Mouse (Mus musculus) heart, adult 2 months (tissue): Measurements from ENCODE around the gene Ano9. TPM values are rescaled to one million over a fixed set of nuclear protein-coding genes. Genes with fewer than 3 reads are reported as not detected.

ENCODE experiments used
- DNase-seq, 2 experiments: peaks; one replicate each; pipeline ENCODE4 v3.0.0; 2021
- H3K27ac ChIP-seq: fragments of 200-600 bp; 2 replicates; pipeline ENCODE4 v1.8.1; 2022
- H3K27me3 ChIP-seq: fragments of 200-500 bp; 2 replicates; pipeline ENCODE4 v1.6.1; 2012; ENCODE audit warnings: mild to moderate bottlenecking, low read length, inconsistent platforms, mixed read lengths; ENCODE audit not compliant: control insufficient read depth, insufficient read depth
- H3K36me3 ChIP-seq: fragments of 200-500 bp; 2 replicates; pipeline ENCODE4 v1.6.1; 2012; ENCODE audit warnings: low read length, inconsistent platforms; ENCODE audit not compliant: control insufficient read depth, insufficient read depth
- H3K4me1 ChIP-seq: fragments of 200-500 bp; 2 replicates; pipeline ENCODE4 v1.6.1; 2011; ENCODE audit warnings: low read length; ENCODE audit not compliant: control insufficient read depth, insufficient read depth
- H3K4me3 ChIP-seq: fragments of 200-600 bp; 2 replicates; pipeline ENCODE4 v1.8.1; 2022
- H3K79me2 ChIP-seq: fragments of 200-500 bp; replicated peaks from 2 replicates; pipeline ENCODE4 v1.6.1; 2012; ENCODE audit warnings: mild to moderate bottlenecking, inconsistent platforms, low read length, moderate library complexity, mixed read lengths; ENCODE audit not compliant: control insufficient read depth, insufficient read depth
- H3K9ac ChIP-seq: fragments of 200-500 bp; 2 replicates; pipeline ENCODE4 v1.6.1; 2012; ENCODE audit warnings: low read depth, mild to moderate bottlenecking, control low read depth, inconsistent platforms, low read length, mixed read lengths
- CTCF ChIP-seq: fragments of 200-600 bp; IDR thresholded peaks from 2 replicates; pipeline ENCODE4 v1.8.1; 2022; ENCODE audit warnings: antibody characterized with exemption, mild to moderate bottlenecking, moderate library complexity
- EP300 ChIP-seq: fragments of 200-500 bp; IDR thresholded peaks from 2 replicates; pipeline ENCODE4 v1.6.1; 2011; ENCODE audit warnings: low read depth, low read length, control low read depth; ENCODE audit not compliant: insufficient read depth
- POLR2A ChIP-seq: fragments of 200-500 bp; IDR thresholded peaks from 2 replicates; pipeline ENCODE4 v1.6.1; 2011; ENCODE audit warnings: mild to moderate bottlenecking, low read depth, low read length, control low read depth; ENCODE audit not compliant: insufficient read depth
- WGBS: fragments of 180-500 bp; shearing (Covaris S2); methylation state at CpG from one replicate; pipeline ENCODE4 v1.1.7; 2018; 5-methylcytosine and 5-hydroxymethylcytosine counted together
- intact Hi-C: fragments of 180-260 bp; cut with DNase I; formaldehyde crosslinking; loops from one replicate; pipeline ENCODE4 v1.15.1; 2025
- long read RNA-seq: library from polyadenylated mRNA; stranded (forward); transcript quantifications from one replicate; pipeline ENCODE4 v2.0.0, GENCODE M21; 2021
- polyA plus RNA-seq: library from polyadenylated mRNA; depleted of rRNA; stranded (reverse); fragments of >200 nt; gene quantifications from 2 replicates; pipeline ENCODE4 v1.2.3, GENCODE M21; 2012; rRNA removed
- total RNA-seq, 2 experiments: library from RNA; stranded (reverse); gene quantifications; 2 replicates each; pipeline ENCODE4 v1.2.3; 2021

Gene Ano9
- total RNA-seq: under 1 TPM in 1 of 2 experiments, not detected in 1; 0.39 TPM
- polyA plus RNA-seq: 0.09 and 0.53 TPM in 2 replicates
- long read RNA-seq: 0 reads

DNA sequence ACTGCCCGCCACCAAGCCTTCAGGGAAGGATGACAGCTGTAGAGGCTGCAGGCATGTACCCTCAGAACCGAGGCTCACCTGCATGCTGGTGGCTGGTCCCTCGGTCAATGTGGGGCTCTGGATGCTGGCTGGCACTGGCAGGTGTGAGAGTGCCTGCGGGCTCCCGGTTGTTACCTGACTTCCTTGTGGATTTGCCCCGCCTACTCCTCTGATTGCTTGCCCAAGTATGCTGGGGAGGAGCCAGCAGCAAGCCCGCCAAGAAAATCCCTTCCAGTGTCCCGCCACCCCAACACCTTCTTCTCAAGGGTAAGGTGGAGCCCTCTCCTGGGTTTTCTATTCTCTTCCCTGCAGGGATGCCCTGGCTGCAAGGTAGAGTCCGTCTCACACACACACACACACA is at the start of gene Ano9:
Gene Ano9 (minus strand): TSS at position 171 of the 400 bp plus-strand sequence.
- Histone ChIP-seq H3K36me3 (no peaks in the 10 kb centered on the region), H3K9ac (no peak within 1 kb of the TSS), H3K27me3 (no peaks in the 10 kb centered on the region), H3K79me2 (no peaks in the 10 kb centered on the region), H3K4me3 (no peak within 1 kb of the TSS), H3K4me1 (peaks cover 3% of the 10 kb centered on the region; the same call in 1 of the 2 replicates), H3K27ac (no peak within 1 kb of the TSS)
- no peak for TF ChIP-seq CTCF
- TF ChIP-seq EP300: no peak
- TF ChIP-seq POLR2A: no peak
- intact Hi-C loops: no loop called here
- DNase-seq: no peak
- WGBS: 29% methylated on average over 9 of the region's 9 CpGs

DNA sequence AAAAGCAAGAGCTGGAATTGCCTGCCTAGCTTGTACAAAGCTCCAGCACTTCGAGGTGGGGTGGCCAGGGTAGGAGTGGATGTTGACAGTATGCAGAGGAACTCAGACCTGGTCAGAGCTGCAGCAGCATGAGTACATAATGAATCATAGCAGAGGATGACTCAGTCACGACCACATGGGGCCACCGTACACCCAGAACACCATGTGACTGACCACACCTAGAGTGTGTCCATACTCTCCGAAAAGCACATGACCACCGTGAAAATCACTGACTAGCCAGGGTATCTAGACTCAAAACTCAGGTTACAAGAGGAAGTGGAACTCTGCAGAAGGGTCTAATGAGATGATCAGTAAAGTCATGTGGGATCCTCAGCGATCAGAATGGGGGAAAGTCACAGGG is 47.2 kb upstream of the Ano9 start:
- TF ChIP-seq EP300 (no peak), CTCF (no peak), POLR2A (no peak)
- WGBS: 63% methylated on average over 6 of the region's 6 CpGs
- Histone ChIP-seq H3K79me2 (no peaks in the 10 kb centered on the region), H3K27ac (no peak overlapping the region), H3K4me3 (no peak overlapping the region), H3K36me3 (no peaks in the 10 kb centered on the region), H3K4me1 (peaks cover 13% of the 10 kb centered on the region), H3K27me3 (no peaks in the 10 kb centered on the region), H3K9ac (no peak overlapping the region)
- intact Hi-C loops: no loop called here
- DNase-seq: no peak

DNA sequence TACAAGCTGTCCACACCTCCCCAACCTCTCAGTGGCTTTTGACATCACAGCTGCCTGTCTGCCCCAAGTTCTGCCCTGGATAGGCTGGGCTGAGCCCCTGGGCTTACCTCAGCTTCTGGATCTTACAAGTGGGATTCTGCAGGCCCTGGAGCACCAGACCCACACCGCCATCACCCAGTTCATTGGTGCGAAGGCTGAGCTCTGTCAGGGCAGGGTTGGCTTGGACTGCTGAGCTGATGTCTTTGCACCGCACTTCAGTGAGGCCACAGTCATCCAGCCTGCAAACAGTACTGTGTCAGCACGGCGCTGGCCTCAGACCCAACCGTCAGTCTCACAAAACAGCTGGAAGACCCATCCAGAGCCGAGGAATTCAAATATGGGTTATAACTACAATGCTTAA is 46.8 kb upstream of the Ano9 start:
- WGBS: 84% methylated on average over 7 of the region's 7 CpGs

DNA sequence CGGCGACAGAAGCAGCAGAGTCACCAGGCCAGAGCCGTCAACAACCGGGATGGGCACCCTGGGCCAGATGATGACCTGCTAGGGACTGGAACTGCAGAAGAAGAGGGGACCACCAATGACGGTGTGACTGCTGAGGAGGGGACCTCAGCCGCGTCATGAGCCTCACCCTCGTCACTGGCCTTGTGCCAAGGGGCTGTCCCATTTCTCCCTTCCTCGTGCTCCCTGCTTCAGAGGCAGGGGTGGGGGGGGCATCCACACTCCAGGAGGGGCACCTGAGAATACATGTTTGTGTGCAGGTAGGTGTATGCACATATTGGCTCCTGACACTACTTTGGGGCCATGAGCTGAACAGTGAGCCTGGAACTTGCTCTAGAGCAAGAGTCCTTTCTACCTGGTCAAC is 37.8 kb upstream of the Ano9 start:
- no peaks in the 10 kb centered on the region for H3K4me1 ChIP-seq
- H3K4me3 ChIP-seq: no peak overlapping the region
- H3K27ac ChIP-seq: no peak overlapping the region
- H3K27me3 ChIP-seq: no peaks in the 10 kb centered on the region
- 73% methylated on average over 9 of the region's 9 CpGs for WGBS
- no peak for TF ChIP-seq POLR2A
- TF ChIP-seq CTCF: no peak
- TF ChIP-seq EP300: no peak
- no peaks in the 10 kb centered on the region for H3K79me2 ChIP-seq
- no peaks in the 10 kb centered on the region for H3K36me3 ChIP-seq
- no peak for DNase-seq
- intact Hi-C loops: no loop called here
- H3K9ac ChIP-seq: no peak overlapping the region

More for the DNA sequence above, 46.8 kb upstream of the Ano9 start:
- Histone ChIP-seq H3K79me2 (no peaks in the 10 kb centered on the region), H3K4me1 (peaks cover 13% of the 10 kb centered on the region), H3K9ac (no peak overlapping the region), H3K4me3 (no peak overlapping the region), H3K27me3 (no peaks in the 10 kb centered on the region), H3K36me3 (no peaks in the 10 kb centered on the region), H3K27ac (no peak overlapping the region)
- no peak for TF ChIP-seq EP300
- TF ChIP-seq POLR2A: no peak
- TF ChIP-seq CTCF: no peak
- intact Hi-C loops: no loop called here
- DNase-seq: no peak

DNA sequence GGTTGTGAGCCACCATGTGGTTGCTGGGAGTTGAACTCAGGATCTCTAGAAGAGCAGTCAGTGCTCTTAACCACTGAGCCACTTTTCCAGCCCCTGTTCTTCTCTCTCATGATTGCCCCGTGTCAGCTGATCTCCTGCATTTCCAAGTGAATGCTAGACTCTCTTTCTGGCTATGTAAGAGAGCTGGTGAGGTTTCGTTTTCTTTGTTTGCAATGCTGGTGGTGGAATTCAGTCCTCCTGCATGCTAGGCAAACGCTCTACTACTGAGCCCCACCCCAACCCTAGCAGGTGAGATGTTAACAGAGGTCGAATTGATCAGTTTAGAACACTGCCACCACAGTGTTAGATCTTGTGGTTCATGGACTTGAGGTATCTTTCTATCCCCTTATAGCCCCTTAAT is 31.0 kb upstream of the Ano9 start:
- no peak for TF ChIP-seq CTCF
- no peak for TF ChIP-seq EP300
- TF ChIP-seq POLR2A: no peak
- H3K4me1 ChIP-seq: peaks cover 2% of the 10 kb centered on the region; the same call in 1 of the 2 replicates
- no peak overlapping the region for H3K9ac ChIP-seq
- no peak overlapping the region for H3K4me3 ChIP-seq
- no peak for DNase-seq
- intact Hi-C loops: no loop called here
- no peak overlapping the region for H3K27ac ChIP-seq
- no peaks in the 10 kb centered on the region for H3K27me3 ChIP-seq
- no peaks in the 10 kb centered on the region for H3K36me3 ChIP-seq
- H3K79me2 ChIP-seq: 0 out of 2 replicates have a peak, but pooled peaks cover 2% of the 10 kb centered on the region
- WGBS: 77% methylated on average over 4 of the region's 4 CpGs

DNA sequence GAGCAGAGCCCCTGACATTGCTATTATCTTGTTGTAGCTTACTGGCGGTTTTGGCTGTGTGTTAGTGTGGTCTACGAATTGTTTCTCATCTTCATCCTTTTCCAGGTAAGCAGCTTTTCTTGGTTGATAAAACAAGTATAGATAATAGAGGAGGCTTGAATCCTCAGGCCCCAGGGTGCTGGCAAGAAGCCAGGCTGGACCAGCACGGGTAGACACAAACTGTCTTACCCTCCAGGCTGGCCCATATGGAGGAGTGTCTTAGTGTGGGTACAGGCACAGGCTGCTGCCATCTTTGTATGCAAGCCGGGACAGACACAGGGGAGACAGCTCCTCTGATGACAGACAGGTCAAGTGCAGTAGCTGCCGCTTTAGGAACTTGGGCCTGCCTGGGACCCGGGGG is 29.4 kb upstream of the Ano9 start:
- Histone ChIP-seq H3K4me1 (peaks cover 2% of the 10 kb centered on the region; the same call in 1 of the 2 replicates), H3K36me3 (no peaks in the 10 kb centered on the region), H3K4me3 (no peak overlapping the region), H3K9ac (no peak overlapping the region), H3K27me3 (no peaks in the 10 kb centered on the region), H3K27ac (no peak overlapping the region), H3K79me2 (0 out of 2 replicates have a peak, but pooled peaks cover 2% of the 10 kb centered on the region)
- no peak for TF ChIP-seq POLR2A
- DNase-seq: no peak
- WGBS: 77% methylated on average over 6 of the region's 6 CpGs
- intact Hi-C loops: no loop called here
